Mouse (Mus musculus) embryonic facial prominence, embryonic 14.5 days (tissue): ENCODE data around the gene Mboat7. TPM values are rescaled to one million over a fixed set of nuclear protein-coding genes. Genes with fewer than 3 reads are reported as not detected.
"Not testable (repeated sequence)": the region's sequence is repeated elsewhere in the genome, so short reads cannot be mapped to it uniquely, and the experiment has no call there.

Experiments used
- ATAC-seq: fragments of 200-750 bp; cut with Nextera tagmentation; 2 replicates; pipeline ENCODE4 v1.8.0; 2017; ENCODE audit warnings: low read depth, moderate number of reproducible peaks, moderate TSS enrichment
- DNase-seq: peaks from one replicate; pipeline ENCODE4 v3.0.0-alpha.2; 2015; ENCODE audit warnings: low spot score
- H3K27ac ChIP-seq: fragments of 300-500 bp; sonication (generic); replicated peaks from 2 replicates; pipeline ENCODE4 v1.5.1; 2014; ENCODE audit warnings: low read depth, mild to moderate bottlenecking, low read length, moderate library complexity
- H3K27me3 ChIP-seq: fragments of 300-500 bp; sonication (generic); replicated peaks from 2 replicates; pipeline ENCODE4 v1.6.1; 2014; ENCODE audit warnings: low read length; ENCODE audit not compliant: control insufficient read depth, insufficient read depth
- H3K36me3 ChIP-seq: fragments of 300-500 bp; sonication (generic); 2 replicates; pipeline ENCODE4 v1.6.1; 2014; ENCODE audit warnings: low read length, mixed read lengths; ENCODE audit not compliant: control insufficient read depth, insufficient read depth
- H3K4me1 ChIP-seq: fragments of 300-500 bp; sonication (generic); 2 replicates; pipeline ENCODE4 v1.6.1; 2014; ENCODE audit warnings: antibody characterized with exemption, low read length; ENCODE audit not compliant: control insufficient read depth, insufficient read depth
- H3K4me2 ChIP-seq: fragments of 300-500 bp; sonication (generic); 2 replicates; pipeline ENCODE4 v1.6.1; 2014; ENCODE audit warnings: low read depth, mild to moderate bottlenecking, low read length, moderate library complexity, mixed read lengths
- H3K4me3 ChIP-seq: fragments of 300-500 bp; sonication (generic); 2 replicates; pipeline ENCODE4 v1.5.1; 2014; ENCODE audit warnings: low read depth, mild to moderate bottlenecking, low read length
- H3K9ac ChIP-seq: fragments of 300-500 bp; sonication (generic); 2 replicates; pipeline ENCODE4 v1.6.1; 2014; ENCODE audit warnings: low read depth, mild to moderate bottlenecking, low read length, moderate library complexity, mixed read lengths
- H3K9me3 ChIP-seq: fragments of 300-500 bp; sonication (generic); 2 replicates; pipeline ENCODE4 v1.6.1; 2016; ENCODE audit warnings: low read length; ENCODE audit not compliant: control insufficient read depth
- WGBS: fragments of 180-500 bp; shearing (Covaris S2); extraction: QIAGEN DNeasy Blood & Tissue Kit; methylation state at CpG from one replicate; pipeline ENCODE4 v1.1.7; 2014; 5-methylcytosine and 5-hydroxymethylcytosine counted together
- polyA plus RNA-seq: library from polyadenylated mRNA; unstranded; fragments of >200 nt; fragmentation: Nextera tagmentation; extraction: Ambion mirVana; gene quantifications from 2 replicates; pipeline ENCODE4 v1.2.1, GENCODE M21; 2014

Mboat7 gene
- polyA plus RNA-seq: 44.5 and 45.6 TPM in 2 replicates

DNA sequence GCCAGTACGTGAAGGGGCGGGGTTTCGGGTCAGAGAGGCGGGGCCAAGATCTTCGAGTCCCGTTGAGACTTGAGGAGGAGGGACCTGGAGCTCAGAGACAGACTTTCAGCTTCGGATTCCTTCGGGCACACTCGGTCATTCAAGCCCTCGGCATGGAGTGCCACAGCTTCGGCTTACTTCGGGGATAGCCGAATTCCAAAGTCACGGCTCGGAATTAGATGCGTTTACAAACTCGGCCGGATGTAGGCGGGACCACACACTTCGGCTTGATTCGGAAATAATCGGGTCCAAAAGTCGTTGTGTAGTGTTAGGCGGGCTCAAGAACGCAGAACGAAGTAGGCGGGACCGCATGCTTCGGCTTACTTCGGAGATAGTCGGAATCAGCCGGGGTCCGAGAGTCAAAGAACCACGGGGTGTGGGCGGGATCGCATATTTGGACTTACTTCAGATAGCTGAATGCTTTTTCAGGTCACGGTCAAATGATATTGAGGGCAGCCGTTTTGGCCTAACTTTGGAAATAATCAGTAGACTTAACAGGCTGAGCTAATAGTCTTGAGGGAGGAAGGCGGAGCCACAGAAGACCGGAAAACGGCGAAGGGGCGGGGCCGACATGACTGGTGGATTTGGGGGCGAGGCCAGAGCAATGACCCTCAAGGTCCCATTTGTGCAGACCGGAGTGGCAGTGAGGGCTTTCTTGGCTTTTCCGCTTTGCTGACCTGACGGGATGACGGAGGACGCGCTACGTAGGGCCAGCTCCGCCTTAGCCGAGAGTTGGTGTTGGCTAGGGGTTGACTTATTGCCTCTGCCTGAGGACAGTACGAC, at the start of gene Mboat7:
Mboat7 (minus strand) TSS at position 537 of the 822 bp plus-strand sequence.
- Histone ChIP-seq H3K9me3 (no peaks in the 10 kb centered on the region), H3K27ac (peak within 1 kb of the TSS; percentile 97), H3K9ac (peak within 1 kb of the TSS; percentile 87), H3K4me3 (peak within 1 kb of the TSS; percentile 74), H3K4me1 (peaks cover 8% of the 10 kb centered on the region), H3K36me3 (peaks cover 30% of the 10 kb centered on the region), H3K4me2 (peak within 1 kb of the TSS; percentile 88), H3K27me3 (no peaks in the 10 kb centered on the region)
- WGBS: under 1% methylated on average over 54 of the region's 55 CpGs
- peak; percentile 99 for DNase-seq
- ATAC-seq: peak; percentile 93

DNA sequence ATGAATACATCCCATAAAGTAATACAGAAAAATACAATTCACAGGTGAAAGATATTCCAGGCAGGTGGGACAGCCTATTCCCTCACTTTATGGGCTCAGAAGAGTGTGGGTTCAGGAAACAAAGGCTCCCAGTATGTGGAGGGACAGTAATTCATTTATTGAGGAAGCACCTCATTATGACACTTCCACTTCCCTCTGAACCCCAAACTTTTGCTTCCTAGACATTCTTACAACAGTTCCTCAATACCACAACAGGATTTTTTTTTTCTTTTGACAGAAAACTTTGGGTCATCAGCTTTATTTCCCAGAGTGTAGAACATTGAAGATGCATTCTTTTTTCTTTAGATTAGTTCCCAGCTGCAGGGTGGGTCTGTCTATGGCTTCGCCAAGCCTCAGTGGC, 39.4 kb upstream of the Mboat7 start:
- not testable (repeated sequence) for H3K4me3 ChIP-seq, H3K4me2 ChIP-seq, H3K36me3 ChIP-seq, H3K9ac ChIP-seq, H3K27ac ChIP-seq, H3K4me1 ChIP-seq, H3K9me3 ChIP-seq, DNase-seq, ATAC-seq, H3K27me3 ChIP-seq
- WGBS: no CpG with 5 or more reads among the region's 1 CpGs

DNA sequence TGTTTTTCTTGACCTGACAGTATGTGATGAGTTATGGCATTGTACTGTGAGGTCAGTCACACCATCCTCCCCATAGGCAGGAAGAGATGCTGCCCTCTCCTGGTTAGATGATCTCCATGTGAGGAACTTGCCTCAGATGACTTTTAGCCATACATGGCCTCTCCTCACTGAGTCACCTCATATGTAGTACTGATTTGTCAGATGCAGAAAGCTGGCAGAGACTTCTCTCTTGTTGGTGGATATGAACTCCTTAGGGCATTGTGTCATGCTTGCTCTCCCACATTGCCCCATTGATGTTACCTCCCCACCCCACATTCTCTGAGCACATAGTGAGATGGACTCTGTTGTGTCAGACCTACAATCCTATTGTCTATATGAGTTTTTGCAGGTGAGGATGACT, 32.1 kb upstream of the Mboat7 start:
- not testable (repeated sequence) for H3K9ac ChIP-seq, H3K36me3 ChIP-seq, H3K27me3 ChIP-seq, H3K4me2 ChIP-seq, H3K4me1 ChIP-seq, H3K4me3 ChIP-seq, DNase-seq, H3K27ac ChIP-seq, ATAC-seq, H3K9me3 ChIP-seq

DNA sequence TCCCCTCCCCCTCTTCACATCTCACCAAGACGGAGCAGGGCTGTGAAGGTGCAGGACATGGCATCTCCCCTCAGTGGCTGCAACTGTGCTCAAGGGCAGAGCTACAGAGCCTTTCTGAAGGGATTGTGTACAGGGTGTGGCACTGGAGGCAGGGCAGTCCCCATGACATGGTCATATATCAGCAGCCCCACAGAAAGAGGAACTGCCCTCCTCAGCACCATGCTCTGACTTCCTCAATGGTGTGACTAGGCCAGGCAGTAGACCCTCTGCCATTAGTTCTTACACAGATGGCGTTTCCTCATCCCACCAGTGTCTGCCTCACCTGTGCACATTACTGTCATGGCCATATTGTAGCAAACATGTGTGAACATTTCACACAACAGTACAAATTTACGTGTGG, 26.9 kb upstream of the Mboat7 start, which contains the start of gene Pirb:
Pirb (minus strand) TSS at position 124 of the 400 bp plus-strand sequence.
- not testable (repeated sequence) for ATAC-seq, H3K9ac ChIP-seq, H3K9me3 ChIP-seq, DNase-seq, H3K27me3 ChIP-seq, H3K4me1 ChIP-seq, H3K4me3 ChIP-seq, H3K36me3 ChIP-seq, H3K4me2 ChIP-seq, H3K27ac ChIP-seq
- WGBS: no CpG with 5 or more reads among the region's 3 CpGs

DNA sequence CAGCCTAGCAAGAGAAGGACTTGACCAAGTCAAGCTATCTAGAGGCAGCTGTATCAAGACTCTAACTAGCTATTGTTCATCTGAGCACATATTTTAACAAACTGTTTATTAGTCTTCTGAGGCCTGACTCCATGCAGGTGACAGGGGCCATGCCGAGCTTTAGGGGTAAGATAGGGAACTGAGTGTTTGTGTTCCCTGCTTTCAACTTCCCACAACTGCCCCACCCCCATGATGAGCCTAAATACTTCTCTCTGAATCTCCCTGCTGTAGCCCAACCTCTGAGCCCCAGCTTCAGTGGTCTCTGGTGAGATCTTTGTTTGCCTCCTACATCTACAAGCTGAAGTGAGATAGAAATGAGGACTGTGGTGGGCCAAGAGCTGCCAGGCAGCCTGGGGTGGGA, 21.9 kb upstream of the Mboat7 start:
- Histone ChIP-seq H3K36me3 (no peaks in the 10 kb centered on the region), H3K9me3 (no peaks in the 10 kb centered on the region), H3K9ac (no peak overlapping the region), H3K4me2 (no peak overlapping the region), H3K27ac (no peak overlapping the region), H3K27me3 (no peaks in the 10 kb centered on the region), H3K4me1 (no peaks in the 10 kb centered on the region), H3K4me3 (no peak overlapping the region)
- DNase-seq: no peak
- 47% methylated on average over 1 of the region's 1 CpGs for WGBS
- no peak for ATAC-seq

DNA sequence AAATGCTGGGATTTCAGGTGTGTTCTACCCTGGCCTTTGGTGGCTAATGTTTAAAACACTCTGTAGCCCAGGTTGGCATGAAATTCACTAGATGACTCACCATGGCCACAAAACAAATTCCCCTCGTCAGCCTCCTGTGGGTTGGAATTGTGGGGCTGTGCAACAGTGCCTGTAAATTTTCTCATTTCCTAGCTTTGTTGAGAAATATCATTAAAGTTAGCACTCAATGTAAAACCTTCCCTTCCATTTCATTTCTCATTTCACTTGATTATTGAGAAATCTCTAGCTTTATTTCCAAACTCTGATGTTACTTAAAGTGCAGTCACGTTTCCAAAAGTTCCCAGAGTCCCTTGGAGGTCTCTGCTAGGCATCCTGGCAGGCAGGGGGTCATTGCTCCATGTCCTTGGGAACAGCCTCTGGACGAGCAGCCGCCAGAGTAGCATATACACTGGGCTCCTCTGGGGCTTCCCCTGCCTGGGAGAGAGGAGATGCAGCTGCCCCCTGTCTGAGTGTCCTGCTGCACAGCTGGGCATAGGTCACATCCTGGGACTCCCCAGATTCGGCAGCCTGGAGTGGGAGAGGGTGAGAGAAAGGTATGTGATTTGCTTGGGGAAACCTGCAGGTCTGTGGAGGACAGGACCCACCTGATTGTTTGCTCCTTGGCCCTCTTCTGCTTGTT, 19.1 kb upstream of the Mboat7 start:
- H3K4me2 ChIP-seq: no peak overlapping the region
- H3K4me1 ChIP-seq: no peaks in the 10 kb centered on the region
- H3K9me3 ChIP-seq: no peaks in the 10 kb centered on the region
- no peak for ATAC-seq
- H3K27me3 ChIP-seq: no peaks in the 10 kb centered on the region
- H3K9ac ChIP-seq: no peak overlapping the region
- H3K27ac ChIP-seq: no peak overlapping the region
- H3K36me3 ChIP-seq: peaks cover 9% of the 10 kb centered on the region; the same call in 1 of the 2 replicates
- no peak overlapping the region for H3K4me3 ChIP-seq
- no peak for DNase-seq
- WGBS: 39% methylated on average over 5 of the region's 5 CpGs

DNA sequence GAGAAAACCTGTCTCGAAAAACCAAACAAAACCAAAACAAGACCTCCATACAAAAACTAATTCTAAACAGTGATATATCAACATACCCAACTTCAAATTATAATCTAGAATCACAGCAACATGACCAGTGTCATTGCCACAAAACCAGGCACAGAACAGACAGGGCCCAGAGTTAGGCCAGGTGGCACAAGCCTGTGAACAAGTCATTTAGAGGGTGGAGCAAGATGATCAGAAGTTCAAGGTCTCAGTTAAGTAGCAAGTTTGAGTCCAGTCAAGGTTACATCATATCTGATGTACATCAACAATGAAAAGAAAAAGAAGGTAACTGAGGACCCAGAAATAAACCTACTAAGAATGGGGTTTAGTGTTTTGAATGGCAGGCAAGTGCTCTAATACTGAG, 15.7 kb upstream of the Mboat7 start:
- Histone ChIP-seq H3K9ac (no peak overlapping the region), H3K4me2 (no peak overlapping the region), H3K9me3 (no peaks in the 10 kb centered on the region), H3K4me1 (peaks cover 4% of the 10 kb centered on the region; the same call in 1 of the 2 replicates), H3K27ac (no peak overlapping the region), H3K27me3 (no peaks in the 10 kb centered on the region), H3K36me3 (peaks cover 38% of the 10 kb centered on the region), H3K4me3 (no peak overlapping the region)
- ATAC-seq (no peak), DNase-seq (no peak)
- WGBS: 68% methylated on average over 1 of the region's 1 CpGs

DNA sequence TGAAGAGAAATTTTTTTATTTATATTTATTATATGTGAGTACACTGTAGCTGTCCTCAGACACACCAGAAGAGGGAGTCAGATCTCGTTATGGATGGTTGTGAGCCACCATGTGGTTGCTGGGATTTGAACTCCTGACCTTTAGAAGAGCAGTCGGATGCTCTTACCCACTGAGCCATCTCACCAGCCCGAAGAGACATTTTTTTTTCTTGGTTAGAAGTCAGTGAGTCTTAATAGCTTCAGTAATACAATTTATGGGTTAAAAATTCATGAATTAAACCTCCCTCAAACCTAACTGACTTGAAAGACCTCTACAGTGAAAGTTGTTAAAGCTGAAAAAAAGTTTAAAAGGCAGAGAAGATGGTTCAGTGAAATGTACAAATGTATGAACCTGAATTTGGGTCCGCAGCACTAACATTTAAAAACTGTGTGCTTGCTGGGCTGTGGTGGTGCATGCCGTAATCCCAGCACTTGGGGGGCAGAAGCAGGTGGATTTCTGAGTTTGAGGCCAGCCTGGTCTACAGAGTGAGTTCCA, 15.2 kb upstream of the Mboat7 start:
- ATAC-seq, H3K4me3 ChIP-seq, DNase-seq, H3K4me2 ChIP-seq, H3K27me3 ChIP-seq, H3K9ac ChIP-seq, H3K4me1 ChIP-seq, H3K27ac ChIP-seq, H3K9me3 ChIP-seq: not testable (repeated sequence)
- H3K36me3 ChIP-seq: peaks cover 38% of the 10 kb centered on the region
- WGBS: 37% methylated on average over 5 of the region's 5 CpGs
